In the genomic region with DNA sequence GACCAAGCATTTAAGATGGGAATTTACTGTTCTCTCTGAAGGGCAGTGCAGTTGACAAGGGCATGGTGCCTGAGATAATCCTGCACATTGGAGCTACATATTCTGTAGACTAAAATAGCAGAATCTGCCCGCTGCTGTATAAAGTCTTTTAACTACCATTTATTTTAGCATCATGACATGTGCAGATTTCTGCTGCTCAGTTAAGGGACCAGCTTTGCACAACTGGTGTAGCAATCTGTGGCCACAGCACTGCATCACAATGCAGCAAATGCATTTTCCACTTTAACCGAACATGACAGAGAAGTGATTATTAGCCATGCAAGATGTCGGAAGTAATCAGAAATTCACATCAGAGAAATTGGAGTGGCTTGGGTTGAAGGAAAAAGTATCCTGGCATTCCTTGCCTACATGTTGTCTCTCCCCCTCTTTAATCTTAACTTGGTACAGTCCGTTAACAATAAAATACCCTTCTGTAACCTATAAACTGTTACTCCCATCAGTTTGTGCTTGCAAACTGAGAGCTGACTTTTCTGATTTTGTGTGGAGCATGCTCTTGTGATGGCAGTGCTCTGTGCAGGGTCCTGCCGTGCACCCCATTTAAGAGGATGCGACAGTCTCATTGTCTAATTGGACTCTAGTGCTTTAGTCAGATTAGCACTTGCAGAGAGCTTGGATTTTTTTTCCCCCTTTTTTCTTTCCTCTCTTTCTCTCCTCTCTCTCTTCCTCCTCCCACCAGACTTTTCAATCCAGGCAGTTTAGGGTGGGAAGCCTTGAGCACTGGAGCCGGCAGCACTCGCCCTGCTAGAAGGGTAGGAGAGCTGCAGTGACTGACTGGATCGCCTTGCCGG, we compare ENCODE assay signal across 8 mouse cellular contexts. TPM values are rescaled to one million over a fixed set of nuclear protein-coding genes. Genes with fewer than 3 reads are reported as not detected.
DNase-seq lines count a peak whose midpoint lies in the region; ATAC-seq lines count a peak whose summit lies in the region.

No protein-coding gene starts in this region.

- H3K27ac ChIP-seq in lung, embryonic 16.5 days (ENCODE audit: low read length): no peak overlapping the region
- H3K27ac ChIP-seq in heart, embryonic 13.5 days (replicated peaks): peak overlapping the region; percentile 80

- 0 out of 2 replicates have a peak overlapping the region, but pooled peaks have one; percentile 15 for H3K4me2 ChIP-seq in lung, embryonic 16.5 days (ENCODE audit: low read depth, low read length)
- H3K4me2 ChIP-seq in heart, embryonic 13.5 days: peak overlapping the region; percentile 65

- no peak overlapping the region for H3K9ac ChIP-seq in lung, embryonic 16.5 days (ENCODE audit: low read length)
- peak overlapping the region; percentile 72 for H3K9ac ChIP-seq in heart, embryonic 13.5 days

- no peak for ATAC-seq in lung, embryonic 16.5 days (ENCODE audit: low read depth)
- ATAC-seq in heart, embryonic 13.5 days (ENCODE audit: extremely low read depth, insufficient number of reproducible peaks, low FRiP score, low TSS enrichment): no peak
- ATAC-seq in CD4-positive, CD25-positive, alpha-beta regulatory T cell, adult 4 months: no peak

- DNase-seq in lung, postnatal 10 days: no peak
- DNase-seq in layer of hippocampus, postnatal 36 days: peak; percentile 39 to 41
- peak; percentile 16 for DNase-seq in retina, adult 2 months (ENCODE audit: low read depth, low spot score)
- DNase-seq in ovary, postnatal 14 days (ENCODE audit: low spot score): no peak
- DNase-seq in kidney, adult 9 months: no peak

- peaks cover 25% of the 10 kb centered on the region for H3K4me1 ChIP-seq in lung, embryonic 16.5 days (replicated peaks; ENCODE audit: control insufficient read depth, insufficient read depth, low read length)
- H3K4me1 ChIP-seq in heart, embryonic 13.5 days: peaks cover 57% of the 10 kb centered on the region

- H3K36me3 ChIP-seq in lung, embryonic 16.5 days (ENCODE audit: control insufficient read depth, insufficient read depth, low read length): no peaks in the 10 kb centered on the region
- H3K36me3 ChIP-seq in heart, embryonic 13.5 days: no peaks in the 10 kb centered on the region

- H3K27me3 ChIP-seq in lung, embryonic 16.5 days (ENCODE audit: control insufficient read depth, insufficient read depth, low read depth, low read length): no peaks in the 10 kb centered on the region
- H3K27me3 ChIP-seq in heart, embryonic 13.5 days (replicated peaks): no peaks in the 10 kb centered on the region

- WGBS in lung, embryonic 16.5 days: 38% methylated on average over 10 of the region's 10 CpGs
- WGBS in heart, embryonic 13.5 days: 35% methylated on average over 10 of the region's 10 CpGs

- H3K9me3 ChIP-seq in lung, embryonic 16.5 days (ENCODE audit: control insufficient read depth, low read length): no peaks in the 10 kb centered on the region
- no peaks in the 10 kb centered on the region for H3K9me3 ChIP-seq in heart, embryonic 13.5 days

- 0 out of 2 replicates have a peak overlapping the region, but pooled peaks have one; percentile 14 for H3K4me3 ChIP-seq in lung, embryonic 16.5 days (ENCODE audit: low read length)
- peak overlapping the region; percentile 40 for H3K4me3 ChIP-seq in heart, embryonic 13.5 days

RNA-seq across cellular contexts. Expression of gene Nup93, which starts 52.2 kb away (rescaled TPM):
- polyA plus RNA-seq in lung, embryonic 16.5 days (2015; fragmentation: Nextera tagmentation; extraction: Ambion mirVana): 80.2 and 86.2 TPM in 2 replicates
- polyA plus RNA-seq in heart, embryonic 13.5 days (2015; fragmentation: Nextera tagmentation; extraction: Ambion mirVana): 58.0 and 65.9 TPM in 2 replicates
- total RNA-seq in layer of hippocampus, postnatal 36 days (2021): 10 to 100 TPM; 56.7 to 74.8 TPM
- polyA plus RNA-seq in CD4-positive, CD25-positive, alpha-beta regulatory T cell, adult 4 months (2017; shearing (Covaris generic)): 10 to 100 TPM; 26.4 to 51.6 TPM

Comparison
In these comparisons a context has a peak if more than half of its experiments do, and no peak if none do; other contexts are left out.
1. DNase-seq: peak in layer of hippocampus, postnatal 36 days (2 of 2) and retina, adult 2 months (single experiment); none in lung, postnatal 10 days (single experiment), ovary, postnatal 14 days (single experiment) and kidney, adult 9 months (single experiment).